Comparison of ENCODE assay signal across 7 mouse cellular contexts in the genomic region with DNA sequence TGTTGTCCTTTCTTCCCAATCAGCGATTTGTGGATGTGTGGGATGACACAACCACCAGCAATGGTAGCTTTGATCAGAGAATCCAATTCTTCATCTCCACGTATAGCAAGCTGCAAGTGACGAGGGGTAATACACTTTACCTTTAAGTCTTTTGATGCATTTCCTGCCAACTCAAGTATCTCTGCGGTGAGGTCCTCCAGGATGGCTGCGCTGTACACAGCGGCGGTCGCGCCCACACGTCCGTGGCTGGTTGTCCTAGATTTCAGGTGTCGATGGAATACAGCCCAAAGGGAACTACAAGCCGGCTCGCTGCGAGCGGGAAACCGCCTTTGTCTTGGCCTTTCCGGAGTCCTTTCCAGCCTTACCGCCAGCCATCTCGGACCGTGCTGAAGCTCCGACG. TPM values are rescaled to one million over a fixed set of nuclear protein-coding genes. Genes with fewer than 3 reads are reported as not detected.
DNase-seq lines count a peak whose midpoint lies in the region; ATAC-seq and TF ChIP-seq lines count a peak whose summit lies in the region.
"Not testable (repeated sequence)": the region's sequence is repeated elsewhere in the genome, so short reads cannot be mapped to it uniquely, and the experiment has no call there.

No protein-coding gene starts in this region.

- intact Hi-C loops in gastrocnemius, adult 2 months (cut with DNase I): not testable (repeated sequence)

- DNase-seq in gastrocnemius, adult 2 months; liver, embryonic 13.5 days; thymus, adult 2 months: not testable (repeated sequence)

- not testable (repeated sequence) for ATAC-seq in heart, embryonic 13.5 days (ENCODE audit: extremely low read depth, insufficient number of reproducible peaks, low FRiP score, low TSS enrichment); liver, embryonic 13.5 days (ENCODE audit: low read depth)
- peak; percentile 74 for ATAC-seq in inflammation-experienced regulatory T-cells, adult 6 months
- ATAC-seq in megakaryocyte progenitor cell, adult 5-6 weeks (replicated peaks; ENCODE audit: poor library complexity): 0 out of 2 replicates have a peak, but pooled peaks have one; percentile 20

- H3K36me3 ChIP-seq in heart, embryonic 13.5 days; liver, embryonic 13.5 days; thymus, adult 2 months (ENCODE audit: control insufficient read depth, insufficient read depth, low read length): not testable (repeated sequence)

- TF ChIP-seq CTCF in gastrocnemius, adult 2 months (IDR thresholded peaks at IDR 0.05); thymus, adult 2 months (IDR thresholded peaks at IDR 0.05; ENCODE audit: borderline replicate concordance, control insufficient read depth, extremely low read depth, insufficient read depth, low read length, poor library complexity): not testable (repeated sequence)

- peak overlapping the region; percentile 50; the same call in 1 of the 2 replicates for H3K9ac ChIP-seq in heart, embryonic 13.5 days
- not testable (repeated sequence) for H3K9ac ChIP-seq in liver, embryonic 13.5 days

- peak overlapping the region; percentile 52 for H3K4me2 ChIP-seq in heart, embryonic 13.5 days
- peak overlapping the region; percentile 43 for H3K4me2 ChIP-seq in liver, embryonic 13.5 days

- not testable (repeated sequence) for TF ChIP-seq POLR2A in thymus, adult 2 months (IDR thresholded peaks at IDR 0.05; ENCODE audit: control insufficient read depth, extremely low read depth, insufficient read depth, low read length, poor library complexity)

- H3K27me3 ChIP-seq in heart, embryonic 13.5 days (replicated peaks); liver, embryonic 13.5 days; thymus, adult 2 months (ENCODE audit: control insufficient read depth, insufficient read depth, low read length): not testable (repeated sequence)

- peak overlapping the region; percentile 26 for H3K4me3 ChIP-seq in brown adipose tissue, adult 24 weeks (ENCODE audit: insufficient read depth, low read depth, low read length)
- H3K4me3 ChIP-seq in gastrocnemius, adult 2 months: peak overlapping the region; percentile 24; the same call in 1 of the 2 replicates
- peak overlapping the region; percentile 33 for H3K4me3 ChIP-seq in heart, embryonic 13.5 days
- not testable (repeated sequence) for H3K4me3 ChIP-seq in liver, embryonic 13.5 days (replicated peaks)
- H3K4me3 ChIP-seq in thymus, adult 2 months (ENCODE audit: control insufficient read depth, insufficient read depth, low read length): peak overlapping the region; percentile 38

- H3K9me3 ChIP-seq in heart, embryonic 13.5 days; liver, embryonic 13.5 days (replicated peaks): not testable (repeated sequence)

- H3K4me1 ChIP-seq in brown adipose tissue, adult 24 weeks (ENCODE audit: control insufficient read depth, insufficient read depth, insufficient read length, low read length); heart, embryonic 13.5 days; liver, embryonic 13.5 days (replicated peaks); thymus, adult 2 months (replicated peaks; ENCODE audit: control insufficient read depth, insufficient read depth, low read length): not testable (repeated sequence)

- WGBS in heart, embryonic 13.5 days: 47% methylated on average over 23 of the region's 23 CpGs
- 37% methylated on average over 23 of the region's 23 CpGs for WGBS in liver, embryonic 13.5 days (ENCODE audit: insufficient replicate concordance)
- 74% methylated on average over 23 of the region's 23 CpGs for WGBS in thymus, adult 2 months

- H3K27ac ChIP-seq in brown adipose tissue, adult 24 weeks (replicated peaks; ENCODE audit: low read depth, low read length): peak overlapping the region; percentile 34; the same call in 1 of the 2 replicates
- not testable (repeated sequence) for H3K27ac ChIP-seq in gastrocnemius, adult 2 months; heart, embryonic 13.5 days (replicated peaks); liver, embryonic 13.5 days; thymus, adult 2 months (ENCODE audit: control insufficient read depth, insufficient read depth, low read length)

RNA-seq across cellular contexts. Expression of a gene that starts 10.3 kb away (rescaled TPM):
- 27.9 and 46.4 TPM in 2 replicates for polyA plus RNA-seq in brown adipose tissue, adult 24 weeks (2012; ENCODE audit: insufficient read depth, insufficient read length, missing spikeins)
- total RNA-seq in gastrocnemius, adult 2 months (2021): 10 to 100 TPM; 43.0 to 52.8 TPM
- polyA plus RNA-seq in heart, embryonic 13.5 days (2015; fragmentation: Nextera tagmentation; extraction: Ambion mirVana): 151 and 168 TPM in 2 replicates
- polyA plus RNA-seq in inflammation-experienced regulatory T-cells, adult 6 months (2017; shearing (Covaris generic)): 100 to 1,000 TPM; 332 to 633 (median 429) TPM
- 121 and 133 TPM in 2 replicates for polyA plus RNA-seq in liver, embryonic 13.5 days (2015; fragmentation: Nextera tagmentation; extraction: Ambion mirVana)
- 198 and 253 TPM in 2 replicates for total RNA-seq in megakaryocyte progenitor cell, adult 5-6 weeks (2015)
- total RNA-seq in megakaryocyte progenitor cell, adult 5-6 weeks (2017): 166 and 257 TPM in 2 replicates
- polyA plus RNA-seq in thymus, adult 2 months (2012; rRNA removed): 45.1 and 49.2 TPM in 2 replicates

RNA-seq across cellular contexts. Expression of a gene that starts 23.7 kb away (rescaled TPM):
- 10.3 and 12.3 TPM in 2 replicates for polyA plus RNA-seq in brown adipose tissue, adult 24 weeks (2012; ENCODE audit: insufficient read depth, insufficient read length, missing spikeins)
- total RNA-seq in gastrocnemius, adult 2 months (2021): 10 to 100 TPM; 19.9 to 24.8 TPM
- 14.6 and 15.9 TPM in 2 replicates for polyA plus RNA-seq in heart, embryonic 13.5 days (2015; fragmentation: Nextera tagmentation; extraction: Ambion mirVana)
- 10 to 100 TPM; 10.3 to 16.8 (median 10.3) TPM for polyA plus RNA-seq in inflammation-experienced regulatory T-cells, adult 6 months (2017; shearing (Covaris generic))
- 5.0 and 5.9 TPM in 2 replicates for polyA plus RNA-seq in liver, embryonic 13.5 days (2015; fragmentation: Nextera tagmentation; extraction: Ambion mirVana)
- total RNA-seq in megakaryocyte progenitor cell, adult 5-6 weeks (2015): 4.1 and 5.7 TPM in 2 replicates
- total RNA-seq in megakaryocyte progenitor cell, adult 5-6 weeks (2017): 10.9 and 18.7 TPM in 2 replicates
- polyA plus RNA-seq in thymus, adult 2 months (2012; rRNA removed): 43.4 and 50.2 TPM in 2 replicates
